Mouse (Mus musculus) small intestine, adult 2 months (tissue): ENCODE results near the gene 2610001J05Rik.
"Not testable (repeated sequence)": the region's sequence is repeated elsewhere in the genome, so short reads cannot be mapped to it uniquely, and the experiment has no call there.

Experiments used
- CTCF ChIP-seq: fragments of 200-500 bp; IDR thresholded peaks from 2 replicates; pipeline ENCODE4 v1.5.1; 2012; ENCODE audit warnings: low read depth, mild to moderate bottlenecking, control low read depth, inconsistent platforms, low read length, moderate library complexity, mixed read lengths; ENCODE audit not compliant: insufficient replicate concordance, insufficient read length; ENCODE audit errors: extremely low read depth
- POLR2A ChIP-seq: fragments of 200-500 bp; IDR thresholded peaks from 2 replicates; pipeline ENCODE4 v1.6.1; 2012; ENCODE audit warnings: low read depth, mild to moderate bottlenecking, control low read depth, inconsistent platforms, low read length, moderate library complexity

DNA sequence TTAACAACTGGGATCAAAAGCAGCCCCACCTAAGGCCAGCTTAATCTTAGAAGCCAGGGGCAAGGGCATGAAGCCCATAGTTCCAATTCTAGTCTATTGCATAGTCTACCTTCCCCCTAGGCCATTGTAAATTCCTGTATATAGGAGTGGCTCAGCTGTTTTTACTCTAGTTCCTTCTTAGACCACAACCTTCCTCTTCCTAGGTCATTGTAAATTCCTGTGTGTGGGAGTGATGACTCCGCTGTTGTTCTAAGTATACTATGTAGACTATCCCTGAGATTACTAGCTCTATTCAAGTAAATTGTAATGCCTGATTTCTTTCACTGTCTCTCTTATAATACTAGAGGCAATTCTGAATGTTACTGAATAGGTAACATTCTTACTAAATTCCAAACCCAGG, 25.3 kb downstream of the 2610001J05Rik start:
- not testable (repeated sequence) for TF ChIP-seq CTCF, POLR2A
